In genomic region chr8:104640831-104641370, GRCm38 (mm10) we compare ENCODE assay signal across 7 mouse cellular contexts. TPM values are rescaled to one million over a fixed set of nuclear protein-coding genes. Genes with fewer than 3 reads are reported as not detected.
DNase-seq lines count a peak whose midpoint lies in the region; ATAC-seq and TF ChIP-seq lines count a peak whose summit lies in the region.

No protein-coding gene starts in this region.

- ATAC-seq in lung, embryonic 16.5 days (ENCODE audit: low read depth): no peak
- no peak for ATAC-seq in hindbrain, postnatal 0 days
- ATAC-seq in midbrain, embryonic 14.5 days (ENCODE audit: low FRiP score, low TSS enrichment): no peak

- no peak for DNase-seq in lung, postnatal 14 days
- DNase-seq in hindbrain, postnatal 0 days (ENCODE audit: low spot score): no peak
- DNase-seq in midbrain, embryonic 14.5 days: no peak
- no peak for DNase-seq in urinary bladder, adult 18-20 months (ENCODE audit: low spot score in 2 of 2)
- no peak for DNase-seq in right cerebral cortex, postnatal 14 days

- peaks cover 6% of the 10 kb centered on the region for H3K36me3 ChIP-seq in lung, embryonic 16.5 days (ENCODE audit: control insufficient read depth, insufficient read depth, low read length)
- peaks cover under 1% of the 10 kb centered on the region; the same call in 1 of the 2 replicates for H3K36me3 ChIP-seq in hindbrain, postnatal 0 days (ENCODE audit: insufficient read depth, low read length)
- peaks cover 16% of the 10 kb centered on the region for H3K36me3 ChIP-seq in midbrain, embryonic 14.5 days (ENCODE audit: control insufficient read depth, insufficient read depth, low read length)

- H3K27me3 ChIP-seq in lung, embryonic 16.5 days (ENCODE audit: control insufficient read depth, insufficient read depth, low read depth, low read length): no peaks in the 10 kb centered on the region
- no peaks in the 10 kb centered on the region for H3K27me3 ChIP-seq in hindbrain, postnatal 0 days (ENCODE audit: insufficient read depth, low read length)
- H3K27me3 ChIP-seq in midbrain, embryonic 14.5 days (ENCODE audit: control insufficient read depth, insufficient read depth, low read length): no peaks in the 10 kb centered on the region

- peak overlapping the region; percentile 90 for H3K9ac ChIP-seq in lung, embryonic 16.5 days (ENCODE audit: low read length)
- H3K9ac ChIP-seq in hindbrain, postnatal 0 days (replicated peaks; ENCODE audit: low read length): peak overlapping the region; percentile 82
- peak overlapping the region; percentile 75 for H3K9ac ChIP-seq in midbrain, embryonic 14.5 days (replicated peaks; ENCODE audit: low read length)

- no peak overlapping the region for H3K27ac ChIP-seq in lung, embryonic 16.5 days (ENCODE audit: low read length)
- no peak overlapping the region for H3K27ac ChIP-seq in embryonic fibroblast, embryonic 13.5 days (ENCODE audit: insufficient read depth, low read length)
- H3K27ac ChIP-seq in hindbrain, postnatal 0 days: peak overlapping the region; percentile 80; the same call in 1 of the 2 replicates
- no peak overlapping the region for H3K27ac ChIP-seq in midbrain, embryonic 14.5 days (replicated peaks; ENCODE audit: low read depth, low read length)

- H3K9me3 ChIP-seq in lung, embryonic 16.5 days (ENCODE audit: control insufficient read depth, low read length): no peaks in the 10 kb centered on the region
- H3K9me3 ChIP-seq in hindbrain, postnatal 0 days (ENCODE audit: low read length): no peaks in the 10 kb centered on the region
- H3K9me3 ChIP-seq in midbrain, embryonic 14.5 days (ENCODE audit: control insufficient read depth, low read length): no peaks in the 10 kb centered on the region

- WGBS in lung, embryonic 16.5 days: 6% methylated on average over 25 of the region's 25 CpGs
- 10% methylated on average over 25 of the region's 25 CpGs for WGBS in hindbrain, postnatal 0 days
- 12% methylated on average over 25 of the region's 25 CpGs for whole genome bisulfite sequencing in midbrain, embryonic 14.5 days

- H3K4me2 ChIP-seq in lung, embryonic 16.5 days (ENCODE audit: low read depth, low read length): peak overlapping the region; percentile 63
- H3K4me2 ChIP-seq in hindbrain, postnatal 0 days (ENCODE audit: low read depth, low read length): peak overlapping the region; percentile 71
- H3K4me2 ChIP-seq in midbrain, embryonic 14.5 days (ENCODE audit: low read length): peak overlapping the region; percentile 89

- TF ChIP-seq POLR2A in embryonic fibroblast, embryonic 13.5 days (IDR thresholded peaks at IDR 0.05; ENCODE audit: low read depth, low read length): no peak

- peaks cover 11% of the 10 kb centered on the region for H3K4me1 ChIP-seq in lung, embryonic 16.5 days (replicated peaks; ENCODE audit: control insufficient read depth, insufficient read depth, low read length)
- H3K4me1 ChIP-seq in embryonic fibroblast, embryonic 13.5 days (ENCODE audit: control insufficient read depth, insufficient read depth, low read length): peaks cover 4% of the 10 kb centered on the region; the same call in 1 of the 2 replicates
- peaks cover 16% of the 10 kb centered on the region for H3K4me1 ChIP-seq in hindbrain, postnatal 0 days (ENCODE audit: insufficient read depth, low read length)
- H3K4me1 ChIP-seq in midbrain, embryonic 14.5 days (ENCODE audit: control insufficient read depth, insufficient read depth, low read length): peaks cover 18% of the 10 kb centered on the region

- no peak for TF ChIP-seq CTCF in embryonic fibroblast, embryonic 13.5 days (IDR thresholded peaks at IDR 0.05; ENCODE audit: borderline replicate concordance, insufficient read depth, low read length)
- no peak for TF ChIP-seq CTCF in hindbrain, postnatal 0 days (IDR thresholded peaks at IDR 0.05; ENCODE audit: low read depth)

- peak overlapping the region; percentile 87 for H3K4me3 ChIP-seq in lung, embryonic 16.5 days (ENCODE audit: low read length)
- peak overlapping the region; percentile 86 for H3K4me3 ChIP-seq in embryonic fibroblast, embryonic 13.5 days (ENCODE audit: insufficient read depth, low read length)
- H3K4me3 ChIP-seq in hindbrain, postnatal 0 days (ENCODE audit: low read length): peak overlapping the region; percentile 89
- peak overlapping the region; percentile 86 for H3K4me3 ChIP-seq in midbrain, embryonic 14.5 days (replicated peaks; ENCODE audit: low read depth, low read length)

RNA-seq across cellular contexts. Expression of gene Ciao2b, which starts 0.9 kb away (rescaled TPM):
- polyA plus RNA-seq in lung, embryonic 16.5 days (2015; fragmentation: Nextera tagmentation; extraction: Ambion mirVana): 109 and 111 TPM in 2 replicates
- polyA plus RNA-seq in embryonic fibroblast, embryonic 13.5 days (2011; ENCODE audit: insufficient read length, low read depth, missing spikeins): 43.6 and 50.4 TPM in 2 replicates
- 55.2 and 73.6 TPM in 2 replicates for total RNA-seq in hindbrain, postnatal 0 days (2014; rRNA removed)
- 103 and 104 TPM in 2 replicates for polyA plus RNA-seq in hindbrain, postnatal 0 days (2015; fragmentation: Nextera tagmentation; extraction: Ambion mirVana)
- polyA plus RNA-seq in midbrain, embryonic 14.5 days (2014; fragmentation: Nextera tagmentation; extraction: Ambion mirVana): 131 and 148 TPM in 2 replicates

RNA-seq across cellular contexts. Expression of gene Rrad, which starts 9.8 kb away (rescaled TPM):
- 21.7 and 22.2 TPM in 2 replicates for polyA plus RNA-seq in lung, embryonic 16.5 days (2015; fragmentation: Nextera tagmentation; extraction: Ambion mirVana)
- polyA plus RNA-seq in embryonic fibroblast, embryonic 13.5 days (2011; ENCODE audit: insufficient read length, low read depth, missing spikeins): 4.9 and 7.2 TPM in 2 replicates
- 3.9 and 5.1 TPM in 2 replicates for total RNA-seq in hindbrain, postnatal 0 days (2014; rRNA removed)
- 2.4 and 2.7 TPM in 2 replicates for polyA plus RNA-seq in hindbrain, postnatal 0 days (2015; fragmentation: Nextera tagmentation; extraction: Ambion mirVana)
- polyA plus RNA-seq in midbrain, embryonic 14.5 days (2014; fragmentation: Nextera tagmentation; extraction: Ambion mirVana): 2.5 and 3.6 TPM in 2 replicates

RNA-seq across cellular contexts. Expression of gene Cdh16, which starts 16.7 kb away (rescaled TPM):
- 70.4 and 75.6 TPM in 2 replicates for polyA plus RNA-seq in lung, embryonic 16.5 days (2015; fragmentation: Nextera tagmentation; extraction: Ambion mirVana)
- not detected in 2 replicates for polyA plus RNA-seq in embryonic fibroblast, embryonic 13.5 days (2011; ENCODE audit: insufficient read length, low read depth, missing spikeins)
- not detected in 2 replicates for total RNA-seq in hindbrain, postnatal 0 days (2014; rRNA removed)
- not detected in 2 replicates for polyA plus RNA-seq in hindbrain, postnatal 0 days (2015; fragmentation: Nextera tagmentation; extraction: Ambion mirVana)
- polyA plus RNA-seq in midbrain, embryonic 14.5 days (2014; fragmentation: Nextera tagmentation; extraction: Ambion mirVana): not detected in 2 replicates

RNA-seq across cellular contexts. Expression of gene Pdp2, which starts 49.6 kb away (rescaled TPM):
- 8.4 and 8.9 TPM in 2 replicates for polyA plus RNA-seq in lung, embryonic 16.5 days (2015; fragmentation: Nextera tagmentation; extraction: Ambion mirVana)
- polyA plus RNA-seq in embryonic fibroblast, embryonic 13.5 days (2011; ENCODE audit: insufficient read length, low read depth, missing spikeins): 4.0 and 5.1 TPM in 2 replicates
- 12.1 and 12.3 TPM in 2 replicates for total RNA-seq in hindbrain, postnatal 0 days (2014; rRNA removed)
- polyA plus RNA-seq in hindbrain, postnatal 0 days (2015; fragmentation: Nextera tagmentation; extraction: Ambion mirVana): 14.2 and 15.3 TPM in 2 replicates
- 17.2 and 18.2 TPM in 2 replicates for polyA plus RNA-seq in midbrain, embryonic 14.5 days (2014; fragmentation: Nextera tagmentation; extraction: Ambion mirVana)

Comparison
In these comparisons a context has a peak if more than half of its experiments do, and no peak if none do; other contexts are left out.
1. RNA of gene Cdh16, which starts 16.7 kb away (polyA plus RNA-seq): 70.4 to 75.6 TPM in lung, embryonic 16.5 days; not detected in embryonic fibroblast, embryonic 13.5 days, not detected in hindbrain, postnatal 0 days and not detected in midbrain, embryonic 14.5 days; every median in the first group is over 10 times any median in the second.
2. Peak in every context shown above with its lines, with median percentiles within 50 percentile points of each other: H3K4me2 ChIP-seq, H3K4me3 ChIP-seq and H3K9ac ChIP-seq.